Mouse (Mus musculus) Patski (cell line): Measurements from ENCODE around the gene Vmn1r75. TPM values are rescaled to one million over a fixed set of nuclear protein-coding genes. Genes with fewer than 3 reads are reported as not detected.

ENCODE experiments used
- ATAC-seq: fragments of 100-300 bp; one replicate; pipeline ENCODE4 v1.8.0; 2021
- CTCF ChIA-PET: fragments of 350-600 bp; sonication (Branson Sonifier 250); formaldehyde crosslinking; loops from one replicate; lab custom pipeline; 2022; ENCODE audit warnings: inconsistent platforms; lab: Charles Lee
- POLR2A ChIA-PET: fragments of 350-600 bp; sonication (Branson Sonifier 250); formaldehyde crosslinking; loops from one replicate; lab custom pipeline; 2022; ENCODE audit warnings: antibody characterized with exemption, inconsistent platforms; lab: Charles Lee
- DNase-seq: peaks from one replicate; pipeline ENCODE4 v3.0.0-alpha.2; 2011; ENCODE audit warnings: low read depth, low spot score
- H3K27me3 ChIP-seq: fragments of 371-371 bp; one replicate; pipeline ENCODE4 v1.5.1; 2021
- CTCF ChIP-seq: fragments of 100-300 bp; IDR thresholded peaks from one replicate; pipeline ENCODE4 v1.5.1; 2021
- in situ Hi-C: fragments of 300-500 bp; cut with MboI; formaldehyde crosslinking; loops from 3 replicates; pipeline ENCODE4 v1.11.1; 2018; ENCODE audit warnings: low pct_unique_long_range_greater_than_20kb, mixed read lengths
- polyA plus RNA-seq: library from polyadenylated mRNA; unstranded; gene quantifications from one replicate; pipeline ENCODE4 v1.2.3, GENCODE M21; 2021

Vmn1r75 gene
- polyA plus RNA-seq = not detected

DNA sequence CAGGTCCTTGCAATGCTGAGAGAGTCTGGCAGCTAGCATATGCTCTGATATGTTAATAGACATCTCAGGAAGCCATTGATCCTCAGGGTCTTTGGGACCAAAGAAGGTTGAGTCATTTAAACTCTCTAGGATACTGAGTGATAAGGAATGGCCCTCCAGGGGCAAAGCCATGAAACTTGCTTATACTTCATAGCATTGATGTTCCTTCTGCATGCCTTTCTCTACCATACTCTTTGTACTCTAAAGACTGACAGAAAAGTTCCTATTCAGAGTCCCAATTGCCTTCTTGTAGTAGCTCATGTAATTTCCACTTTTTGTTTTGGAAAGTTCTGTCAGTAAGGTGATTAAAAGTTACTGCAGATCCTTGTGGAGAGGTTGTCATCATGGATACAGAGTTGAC is at the start of gene Vmn1r75:
TSS of gene Vmn1r75 (plus strand) at position 301 of the 400 bp plus-strand sequence.
- POLR2A ChIA-PET = no interaction called here
- no peak for ATAC-seq
- in situ Hi-C loops = no loop called here
- H3K27me3 ChIP-seq = no peaks in the 10 kb centered on the region
- TF ChIP-seq CTCF = no peak
- CTCF ChIA-PET = no interaction called here
- no peak for DNase-seq

DNA sequence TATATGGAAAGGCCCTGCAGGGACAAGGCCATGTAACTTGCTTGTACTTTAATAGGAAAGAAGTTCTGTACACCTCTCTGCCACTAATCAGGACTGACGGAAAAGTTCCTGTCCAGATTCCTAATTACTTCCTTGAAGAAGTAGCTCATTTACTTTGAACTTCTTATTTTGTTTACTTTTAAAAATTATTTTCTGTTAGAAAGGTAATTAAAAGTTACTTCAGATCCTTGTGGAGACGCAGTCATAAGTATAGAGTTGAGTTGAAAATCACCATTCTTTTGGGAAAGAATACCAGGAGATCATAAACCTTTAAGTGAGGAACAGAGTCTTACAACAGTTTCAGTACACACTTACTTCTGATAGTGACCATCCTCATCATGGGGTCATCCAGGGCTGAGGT is 40.8 kb upstream of the Vmn1r75 start, which contains the start of gene Vmn1r74:
TSS of gene Vmn1r74 (plus strand) at position 301 of the 400 bp plus-strand sequence.
- no peak for ATAC-seq
- no peak for DNase-seq
- POLR2A ChIA-PET = no interaction called here
- in situ Hi-C loops = no loop called here
- H3K27me3 ChIP-seq = no peaks in the 10 kb centered on the region
- TF ChIP-seq CTCF = no peak
- CTCF ChIA-PET = interaction anchor here (1.4 kb wide), 1 partner anchor 10 kb away, joined by 3 read pairs; no protein-coding TSS in a partner anchor

Other genes starting within 250 kb of the Vmn1r75 start
- not detected for gene Vmn1r72, start 194.5 kb upstream of the Vmn1r75 start, polyA plus RNA-seq
- not detected for gene Vmn1r73, start 144.4 kb upstream of the Vmn1r75 start, polyA plus RNA-seq
- gene Vmn1r74, start 40.6 kb upstream of the Vmn1r75 start, polyA plus RNA-seq = not detected
- gene Vmn1r76, start 63.6 kb downstream of the Vmn1r75 start, polyA plus RNA-seq = not detected
- not detected for gene Vmn1r77, start 162.1 kb downstream of the Vmn1r75 start, polyA plus RNA-seq